Mouse (Mus musculus) cerebellum, adult 2 months (tissue): Measurements from ENCODE around the gene Megf6. TPM values are rescaled to one million over a fixed set of nuclear protein-coding genes. Genes with fewer than 3 reads are reported as not detected.

Experiments used
- DNase-seq, 2 experiments: peaks; one replicate each; pipeline ENCODE4 v3.0.0; 2021
- H3K27ac ChIP-seq: fragments of 200-500 bp; 2 replicates; pipeline ENCODE4 v1.5.1; 2012; ENCODE audit warnings: low read length, control low read depth, inconsistent platforms; ENCODE audit not compliant: insufficient read depth
- H3K27me3 ChIP-seq: fragments of 200-500 bp; 2 replicates; pipeline ENCODE4 v1.6.1; 2012; ENCODE audit warnings: inconsistent platforms, mild to moderate bottlenecking, low read length, moderate library complexity; ENCODE audit not compliant: control insufficient read depth, insufficient read depth
- H3K4me1 ChIP-seq: fragments of 200-500 bp; 2 replicates; pipeline ENCODE4 v1.6.1; 2011; ENCODE audit warnings: low read length; ENCODE audit not compliant: control insufficient read depth, insufficient read depth
- H3K4me3 ChIP-seq: fragments of 200-500 bp; replicated peaks from 2 replicates; pipeline ENCODE3; 2011; ENCODE audit warnings: mild to moderate bottlenecking, low read depth, low read length, control low read depth; ENCODE audit not compliant: insufficient read depth
- CTCF ChIP-seq: fragments of 200-500 bp; IDR thresholded peaks from 2 replicates; pipeline ENCODE4 v1.5.1; 2011; ENCODE audit warnings: low read depth, mild to moderate bottlenecking, control low read depth, low read length, moderate library complexity, borderline replicate concordance; ENCODE audit not compliant: insufficient read depth
- POLR2A ChIP-seq: fragments of 200-500 bp; IDR thresholded peaks from 2 replicates; pipeline ENCODE4 v1.6.1; 2011; ENCODE audit warnings: low read length, control low read depth, borderline replicate concordance; ENCODE audit not compliant: insufficient read depth
- WGBS: fragments of 180-500 bp; shearing (Covaris S2); methylation state at CpG from one replicate; pipeline ENCODE4 v1.1.7; 2018; 5-methylcytosine and 5-hydroxymethylcytosine counted together
- polyA plus RNA-seq: library from polyadenylated mRNA; depleted of rRNA; stranded (reverse); fragments of >200 nt; gene quantifications from 2 replicates; pipeline ENCODE4 v1.2.3, GENCODE M21; 2012

Megf6 gene
- polyA plus RNA-seq, 1 experiment, result 2.6 TPM

GRCm38 (mm10) chr4:154146342-154146741 lies 24.2 kb upstream of the Megf6 start:
- Histone ChIP-seq H3K4me3 (no peak overlapping the region), H3K27ac (peak overlapping the region; percentile 84), H3K4me1 (peaks cover 34% of the 10 kb centered on the region), H3K27me3 (no peaks in the 10 kb centered on the region)
- peak; percentile 75 to 86 for DNase-seq
- 10% methylated on average over 10 of the region's 10 CpGs for WGBS
- no peak for TF ChIP-seq POLR2A
- no peak for TF ChIP-seq CTCF

DNA sequence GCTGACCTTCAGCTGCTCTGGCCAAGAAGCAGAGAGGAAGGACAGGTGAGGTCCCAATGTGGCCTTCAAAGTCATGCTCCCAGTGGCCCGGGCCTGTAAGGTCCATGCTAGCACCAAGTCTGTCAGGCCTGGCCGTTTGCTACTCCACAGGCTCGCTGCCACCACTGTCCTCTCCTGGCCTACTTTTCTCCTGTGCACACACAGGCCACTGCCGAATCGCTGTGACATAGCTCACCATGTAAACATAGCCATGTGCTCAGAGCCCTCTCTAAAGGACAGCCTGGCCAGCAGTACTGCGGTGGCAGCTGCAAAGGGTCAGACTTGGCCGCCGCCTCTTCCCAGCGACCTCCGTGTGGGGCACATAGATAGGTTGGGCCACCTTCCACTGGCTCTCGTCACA lies 16.4 kb upstream of the Megf6 start:
- TF ChIP-seq CTCF (no peak), POLR2A (no peak)
- Histone ChIP-seq H3K27ac (no peak overlapping the region), H3K4me1 (peaks cover 20% of the 10 kb centered on the region), H3K4me3 (no peak overlapping the region), H3K27me3 (no peaks in the 10 kb centered on the region)
- no peak for DNase-seq
- WGBS, result 41% methylated on average over 11 of the region's 11 CpGs

DNA sequence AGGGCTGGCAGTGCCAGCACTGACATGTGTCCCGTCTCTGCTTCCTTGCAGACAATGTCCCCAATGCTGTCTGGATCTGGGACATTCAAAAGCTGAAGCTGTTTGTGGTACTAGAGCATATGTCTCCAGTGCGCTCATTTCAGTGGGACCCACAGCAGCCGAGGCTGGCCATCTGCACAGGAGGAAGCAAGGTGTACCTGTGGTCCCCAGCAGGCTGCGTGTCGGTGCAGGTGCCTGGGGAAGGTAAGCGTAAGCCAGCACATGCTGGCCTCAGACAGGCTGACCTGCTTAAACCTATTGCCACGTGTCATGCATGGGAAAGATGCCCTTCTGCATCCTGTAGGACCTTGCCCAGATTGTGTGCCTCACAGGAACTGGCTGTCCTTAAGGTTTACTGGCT lies 14.5 kb upstream of the Megf6 start:
- no peaks in the 10 kb centered on the region for H3K27me3 ChIP-seq
- TF ChIP-seq POLR2A (no peak), CTCF (no peak)
- DNase-seq, result peak; percentile 32 to 39
- WGBS, result 15% methylated on average over 7 of the region's 7 CpGs
- no peak overlapping the region for H3K4me3 ChIP-seq
- H3K4me1 ChIP-seq, result peaks cover 23% of the 10 kb centered on the region
- peak overlapping the region; percentile 29; the same call in 1 of the 2 replicates for H3K27ac ChIP-seq

- Histone ChIP-seq H3K4me1 (peaks cover 32% of the 10 kb centered on the region), H3K27ac (no peak overlapping the region), H3K4me3 (no peak overlapping the region), H3K27me3 (no peaks in the 10 kb centered on the region)
- DNase-seq, result no peak
- TF ChIP-seq POLR2A (no peak), CTCF (no peak)
- 86% methylated on average over 14 of the region's 14 CpGs for WGBS
Observed at GRCm38 (mm10) chr4:154157970-154158662, 12.4 kb upstream of the Megf6 start.

DNA sequence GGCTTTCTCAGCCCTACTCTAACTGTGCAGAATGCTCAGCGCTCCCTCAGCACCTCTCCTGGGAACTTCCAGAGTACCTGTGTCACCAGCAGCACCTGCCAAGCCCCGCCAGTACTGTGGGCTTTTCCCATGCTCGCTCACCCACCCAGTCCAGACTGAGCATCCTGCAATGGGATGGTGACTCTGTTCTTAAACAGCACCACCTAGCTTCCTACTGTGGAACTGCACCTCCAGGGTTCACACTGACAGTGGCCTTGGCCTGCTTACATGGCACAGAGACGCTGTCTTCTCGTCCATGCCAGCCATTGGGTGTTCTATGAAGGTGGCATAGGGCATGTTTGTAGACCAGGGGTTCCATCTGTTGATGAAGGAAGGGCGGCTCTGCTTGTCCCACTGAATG lies 11.5 kb upstream of the Megf6 start:
- DNase-seq, result peak; percentile 82 to 89
- TF ChIP-seq CTCF (peak; percentile 96), POLR2A (0 out of 2 replicates have a peak, but pooled peaks have one; percentile 15)
- 14% methylated on average over 6 of the region's 6 CpGs for WGBS
- Histone ChIP-seq H3K4me3 (peak overlapping the region; percentile 33), H3K27ac (no peak overlapping the region), H3K4me1 (peaks cover 33% of the 10 kb centered on the region), H3K27me3 (no peaks in the 10 kb centered on the region)

DNA sequence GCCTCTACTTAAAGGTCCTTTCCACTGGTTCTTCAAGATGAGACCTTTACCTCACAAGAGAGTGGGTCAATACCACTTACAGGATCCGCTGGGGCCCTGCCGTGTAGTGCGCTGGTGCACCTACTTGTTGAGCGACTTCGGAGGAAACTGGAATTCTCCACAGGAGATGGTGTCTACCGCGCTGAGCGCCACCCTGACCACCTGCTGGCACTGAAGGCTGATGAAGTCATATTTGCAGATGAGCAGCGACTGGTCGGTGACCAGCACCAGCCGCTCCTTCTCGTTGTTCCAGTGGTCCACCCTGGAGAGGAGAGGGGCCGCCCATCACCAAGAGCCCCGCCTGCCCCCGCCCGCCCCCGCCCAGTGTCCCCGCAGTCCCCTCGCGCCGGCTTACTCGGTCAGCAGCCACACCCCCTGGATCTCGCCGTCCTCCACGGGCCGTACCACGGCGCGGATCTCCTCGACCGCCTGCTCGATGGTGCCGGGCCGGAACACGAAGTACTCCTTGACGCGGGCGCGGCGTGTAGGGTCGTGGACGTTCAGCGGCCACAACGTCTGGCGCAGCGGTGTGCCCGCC lies 10.5 kb upstream of the Megf6 start:
- Histone ChIP-seq H3K4me3 (peak overlapping the region; percentile 79), H3K27me3 (no peaks in the 10 kb centered on the region), H3K27ac (peak overlapping the region; percentile 60; the same call in 1 of the 2 replicates), H3K4me1 (peaks cover 29% of the 10 kb centered on the region)
- TF ChIP-seq POLR2A, result no peak
- no peak for TF ChIP-seq CTCF
- 1% methylated on average over 47 of the region's 47 CpGs for WGBS
- peak; percentile 51 to 53 for DNase-seq

GRCm38 (mm10) chr4:154160538-154161390 lies 9.8 kb upstream of the Megf6 start, which contains the start of gene Tprgl:
Gene Tprgl, minus strand, starts transcription at chr4:154160666.
- Histone ChIP-seq H3K4me3 (peak within 1 kb of the TSS; percentile 98), H3K4me1 (peaks cover 29% of the 10 kb centered on the region), H3K27me3 (no peaks in the 10 kb centered on the region), H3K27ac (peak within 1 kb of the TSS; percentile 67; the same call in 1 of the 2 replicates)
- peak; percentile 97 to 98 for DNase-seq
- TF ChIP-seq POLR2A, result peak; percentile 58
- TF ChIP-seq CTCF, result no peak
- 1% methylated on average over 74 of the region's 75 CpGs for WGBS
